Mouse (Mus musculus) ovary, postnatal 10 days (tissue): ENCODE data around the gene Map7d2.

Experiments
- DNase-seq: peaks from one replicate; pipeline ENCODE4 v3.0.0; 2022; ENCODE audit warnings: low spot score

The Map7d2 gene

GRCm38 (mm10) chrX:159509847-159510715 is 95.7 kb downstream of the Map7d2 start:
- no peak for DNase-seq

- DNase-seq = no peak
These were observed 96.3 kb downstream of the Map7d2 start for GRCm38 (mm10) chrX:159510716-159511051.

GRCm38 (mm10) chrX:159515599-159515998 is 101.2 kb downstream of the Map7d2 start:
- no peak for DNase-seq

GRCm38 (mm10) chrX:159521780-159522179 is 107.4 kb downstream of the Map7d2 start:
- DNase-seq = no peak

GRCm38 (mm10) chrX:159522651-159523050 is 108.3 kb downstream of the Map7d2 start:
- no peak for DNase-seq

DNA sequence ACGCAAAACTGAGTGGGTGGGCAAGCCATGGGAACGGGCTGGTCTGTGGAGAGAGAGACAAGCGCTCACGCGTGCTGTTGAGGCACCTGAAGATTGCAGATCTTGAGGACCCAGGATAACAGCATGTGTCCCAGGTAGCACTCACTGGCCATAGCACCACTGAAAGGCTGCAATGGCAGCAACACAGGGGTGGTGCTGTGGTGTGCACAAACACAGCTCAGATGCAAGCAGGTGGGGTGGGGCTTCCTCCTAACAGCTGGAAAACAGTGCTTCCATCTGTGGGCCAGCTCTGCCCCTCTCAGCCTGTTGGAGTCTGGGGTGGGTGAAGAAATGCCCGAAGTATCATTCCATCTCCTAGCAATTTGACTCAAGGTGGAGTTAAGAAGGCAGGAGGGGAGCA is 112.0 kb downstream of the Map7d2 start, which contains the start of gene Bclaf3:
Gene Bclaf3, plus strand, starts transcription at position 301 of the 400 bp plus-strand sequence.
- DNase-seq = no peak

- peak; percentile 82 for DNase-seq
These were observed 118.0 kb downstream of the Map7d2 start for GRCm38 (mm10) chrX:159532427-159532810.

- DNase-seq = no peak
These were observed 118.6 kb downstream of the Map7d2 start for GRCm38 (mm10) chrX:159532811-159533462.

DNA sequence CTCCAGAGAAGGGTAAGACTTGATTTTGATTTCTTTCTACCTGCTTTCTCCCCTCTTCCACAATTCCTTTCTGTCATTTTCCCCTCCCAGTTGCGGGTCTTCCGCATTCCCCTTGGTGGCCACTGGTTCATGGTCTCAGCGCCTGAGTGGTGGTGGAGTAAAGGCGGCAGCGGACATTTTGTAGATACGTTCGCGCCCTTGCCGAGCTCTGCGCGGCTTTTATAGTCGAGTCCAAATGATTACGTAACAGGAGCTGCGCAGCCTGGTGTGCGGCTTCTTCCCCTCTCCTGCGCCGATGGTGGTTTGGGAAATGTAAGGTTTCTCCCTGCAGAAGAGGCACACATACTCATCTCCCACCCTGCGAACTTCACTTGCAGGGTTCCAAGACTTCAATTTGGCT is 127.6 kb downstream of the Map7d2 start:
- DNase-seq = no peak

GRCm38 (mm10) chrX:159547093-159547492 is 132.7 kb downstream of the Map7d2 start:
- DNase-seq = no peak
